Mouse (Mus musculus) heart, postnatal 0 days (tissue): ENCODE measurements around the gene Med27.

Source experiments
- CTCF ChIP-seq: IDR thresholded peaks from 2 replicates; pipeline ENCODE4 v1.5.1; 2016; ENCODE audit warnings: antibody characterized with exemption, control low read depth, low read depth
- EP300 ChIP-seq: IDR thresholded peaks from 2 replicates; pipeline ENCODE4 v1.6.1; 2016; ENCODE audit warnings: antibody characterized with exemption, low read depth

DNA sequence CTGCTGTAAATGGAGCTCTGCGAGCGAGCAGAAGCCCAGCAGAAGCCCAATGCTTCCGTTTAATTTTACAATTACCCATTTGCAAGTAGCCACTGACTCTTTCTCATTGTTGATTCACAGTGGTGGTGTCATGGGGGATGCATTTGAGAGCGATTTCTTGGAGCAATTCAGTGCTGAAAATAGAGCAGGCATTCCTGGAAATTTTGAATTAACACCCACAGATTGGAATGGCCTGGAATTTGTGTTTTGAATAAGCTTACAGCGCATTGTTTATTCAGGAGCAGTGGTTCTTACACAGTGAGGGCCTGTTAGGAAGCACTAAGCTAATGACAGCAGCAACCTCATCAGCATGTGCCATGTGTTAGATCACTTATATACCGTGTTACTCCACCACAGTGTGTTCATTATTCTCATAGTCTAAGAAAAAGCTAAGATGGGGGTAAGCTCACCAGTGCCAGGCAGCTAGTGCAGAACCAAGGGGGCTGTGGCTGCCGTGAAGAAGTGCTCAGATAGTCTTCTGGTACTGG lies 101.9 kb downstream of the Med27 start:
- no peak for TF ChIP-seq EP300
- TF ChIP-seq CTCF, result no peak
